ENCODE assay signal across 8 mouse cellular contexts in the genomic region with DNA sequence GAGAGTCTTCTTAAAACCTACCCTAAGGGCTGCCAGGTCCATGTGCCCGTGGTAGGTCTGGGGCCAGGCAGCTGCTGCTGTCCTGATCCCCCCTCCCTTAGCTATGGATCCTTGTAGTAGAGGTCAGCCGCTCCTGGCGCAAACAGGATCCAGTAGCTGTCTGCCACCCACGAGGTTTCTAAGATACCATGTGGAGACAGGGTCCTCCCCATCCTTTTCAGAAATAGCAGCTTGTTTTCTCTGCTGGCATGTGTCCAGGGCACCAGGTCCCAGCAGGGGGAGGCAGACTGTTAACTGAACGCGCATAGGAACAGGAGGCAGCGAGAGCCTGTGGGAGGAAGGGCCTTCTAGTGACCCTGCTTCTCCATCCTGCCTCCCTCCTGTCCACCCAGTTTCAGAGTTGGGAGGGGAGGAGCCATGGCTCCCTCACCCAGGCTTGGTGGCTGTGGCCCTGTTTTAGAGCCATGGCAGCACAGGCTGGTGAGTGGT. TPM values are rescaled to one million over a fixed set of nuclear protein-coding genes. Genes with fewer than 3 reads are reported as not detected.
DNase-seq lines count a peak whose midpoint lies in the region; ATAC-seq and TF ChIP-seq lines count a peak whose summit lies in the region.

No protein-coding gene starts in this region.

- peak; percentile 43 for DNase-seq in urinary bladder, postnatal 14 days (ENCODE audit: low spot score)
- DNase-seq in urinary bladder, postnatal 36 days (ENCODE audit: low spot score in 2 of 2), result no peak
- peak; percentile 78 to 80 for DNase-seq in heart, postnatal 10 days
- peak; percentile 56 to 75 for DNase-seq in layer of hippocampus, adult 18-20 months (ENCODE audit: low spot score in 2 of 2)
- peak; percentile 78 for DNase-seq in lung, postnatal 10 days
- DNase-seq in right cerebral cortex, postnatal 10 days (ENCODE audit: low spot score in 2 of 2), result peak; percentile 85 to 90

- ATAC-seq in activated CD4-positive, CD25-positive, alpha-beta regulatory T cell, adult 4 months, result no peak

- TF ChIP-seq CTCF in embryonic fibroblast, embryonic 13.5 days (IDR thresholded peaks at IDR 0.05; ENCODE audit: borderline replicate concordance, insufficient read depth, low read length), result peak; percentile 8; the same call in 1 of the 2 replicates

- no peak for TF ChIP-seq POLR2A in embryonic fibroblast, embryonic 13.5 days (IDR thresholded peaks at IDR 0.05; ENCODE audit: low read depth, low read length)

- intact Hi-C loops in heart, postnatal 10 days (cut with DNase I), result no loop called here

- no peaks in the 10 kb centered on the region for H3K4me1 ChIP-seq in embryonic fibroblast, embryonic 13.5 days (ENCODE audit: control insufficient read depth, insufficient read depth, low read length)

- H3K4me3 ChIP-seq in embryonic fibroblast, embryonic 13.5 days (ENCODE audit: insufficient read depth, low read length), result no peak overlapping the region

- H3K27ac ChIP-seq in embryonic fibroblast, embryonic 13.5 days (ENCODE audit: insufficient read depth, low read length), result no peak overlapping the region

RNA-seq across cellular contexts. Expression of a gene that starts 16.2 kb away (rescaled TPM):
- polyA plus RNA-seq in embryonic fibroblast, embryonic 13.5 days (2011; ENCODE audit: insufficient read length, low read depth, missing spikeins), result 39.2 and 44.9 TPM in 2 replicates
- 10 to 100 TPM; 41.9 to 47.1 TPM for total RNA-seq in heart, postnatal 10 days (2021)
- 10 to 100 TPM; 51.4 to 54.6 TPM for total RNA-seq in layer of hippocampus, adult 18-20 months (2021)
- polyA plus RNA-seq in activated CD4-positive, CD25-positive, alpha-beta regulatory T cell, adult 4 months (2017; shearing (Covaris generic)), result 100 to 1,000 TPM; 168 to 181 TPM

RNA-seq across cellular contexts. Expression of a gene that starts 16.4 kb away (rescaled TPM):
- 14.7 and 17.5 TPM in 2 replicates for polyA plus RNA-seq in embryonic fibroblast, embryonic 13.5 days (2011; ENCODE audit: insufficient read length, low read depth, missing spikeins)
- 10 to 100 TPM; 24.0 to 24.9 TPM for total RNA-seq in heart, postnatal 10 days (2021)
- total RNA-seq in layer of hippocampus, adult 18-20 months (2021), result 10 to 100 TPM; 81.6 to 89.6 TPM
- polyA plus RNA-seq in activated CD4-positive, CD25-positive, alpha-beta regulatory T cell, adult 4 months (2017; shearing (Covaris generic)), result 10 to 100 TPM in 1 of 2 experiments, 1 to 10 TPM in 1; 7.4 to 11.7 TPM

RNA-seq across cellular contexts. Expression of a gene that starts 54.7 kb away (rescaled TPM):
- polyA plus RNA-seq in embryonic fibroblast, embryonic 13.5 days (2011; ENCODE audit: insufficient read length, low read depth, missing spikeins), result 32.3 and 38.0 TPM in 2 replicates
- total RNA-seq in heart, postnatal 10 days (2021), result 10 to 100 TPM; 23.6 to 29.3 TPM
- total RNA-seq in layer of hippocampus, adult 18-20 months (2021), result 10 to 100 TPM; 28.9 to 29.9 TPM
- 10 to 100 TPM; 35.4 to 43.2 TPM for polyA plus RNA-seq in activated CD4-positive, CD25-positive, alpha-beta regulatory T cell, adult 4 months (2017; shearing (Covaris generic))

Comparison
In these comparisons a context has a peak if more than half of its experiments do, and no peak if none do; other contexts are left out.
1. DNase-seq: peak in urinary bladder, postnatal 14 days (single experiment), heart, postnatal 10 days (2 of 2), layer of hippocampus, adult 18-20 months (2 of 2), lung, postnatal 10 days (single experiment) and right cerebral cortex, postnatal 10 days (2 of 2); none in urinary bladder, postnatal 36 days (0 of 2).